Mouse (Mus musculus): ENCODE results near the gene Olfr1357. TPM values are rescaled to one million over a fixed set of nuclear protein-coding genes. Genes with fewer than 3 reads are reported as not detected.

The Olfr1357 gene
- polyA plus RNA-seq, 1 experiment = not detected

- no peak for DNase-seq (ENCODE audit: low spot score)
Measured at GRCm38 (mm10) chr10:78581121-78581520, 36.8 kb downstream of the Olfr1357 start.

DNA sequence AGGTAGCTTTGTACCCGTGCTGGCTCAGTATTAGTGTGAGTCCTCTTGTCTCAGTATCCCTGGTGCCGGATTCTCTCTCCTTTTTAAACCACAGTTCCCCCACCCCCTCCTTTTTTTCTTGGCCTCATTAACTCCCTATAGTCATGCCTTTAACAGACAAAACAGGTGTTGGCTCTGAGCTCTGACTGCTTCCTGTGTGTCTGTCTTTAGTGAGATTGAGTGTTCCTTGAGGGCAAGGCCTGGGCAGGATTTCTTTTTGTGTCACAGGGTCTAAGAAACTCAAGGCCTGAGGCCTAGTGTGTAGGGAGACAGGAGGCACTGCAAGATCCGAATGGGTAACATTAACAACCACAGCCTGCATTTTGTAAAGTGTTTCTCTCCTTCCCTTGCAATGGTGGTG lies 39.7 kb downstream of the Olfr1357 start:
- DNase-seq (ENCODE audit: low spot score) = no peak

- no peak for DNase-seq (ENCODE audit: low spot score)
Measured at GRCm38 (mm10) chr10:78576435-78577184, 41.3 kb downstream of the Olfr1357 start.

DNA sequence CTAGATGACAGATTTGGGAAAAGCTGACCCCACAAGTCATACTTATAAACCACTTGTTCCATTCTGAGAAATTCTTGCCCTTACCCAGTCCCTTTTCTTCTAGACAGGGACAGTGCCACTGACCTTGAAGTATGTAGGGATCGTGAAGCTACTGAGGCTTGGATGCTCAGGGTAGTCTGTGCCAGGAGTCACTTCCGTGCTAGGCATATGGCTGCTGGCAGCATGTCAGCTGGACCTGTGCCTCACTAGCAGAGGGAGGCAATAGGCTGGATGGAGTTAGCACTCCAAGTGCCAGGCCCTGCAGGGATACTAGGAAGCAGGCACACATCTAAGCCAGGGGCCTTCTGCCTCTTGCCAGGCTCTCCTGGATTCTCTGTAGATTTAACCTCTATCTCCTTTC lies 42.2 kb downstream of the Olfr1357 start:
- no peak for DNase-seq (ENCODE audit: low spot score)

- DNase-seq (ENCODE audit: low spot score) = no peak
Measured at GRCm38 (mm10) chr10:78575105-78575632, 42.7 kb downstream of the Olfr1357 start.

DNA sequence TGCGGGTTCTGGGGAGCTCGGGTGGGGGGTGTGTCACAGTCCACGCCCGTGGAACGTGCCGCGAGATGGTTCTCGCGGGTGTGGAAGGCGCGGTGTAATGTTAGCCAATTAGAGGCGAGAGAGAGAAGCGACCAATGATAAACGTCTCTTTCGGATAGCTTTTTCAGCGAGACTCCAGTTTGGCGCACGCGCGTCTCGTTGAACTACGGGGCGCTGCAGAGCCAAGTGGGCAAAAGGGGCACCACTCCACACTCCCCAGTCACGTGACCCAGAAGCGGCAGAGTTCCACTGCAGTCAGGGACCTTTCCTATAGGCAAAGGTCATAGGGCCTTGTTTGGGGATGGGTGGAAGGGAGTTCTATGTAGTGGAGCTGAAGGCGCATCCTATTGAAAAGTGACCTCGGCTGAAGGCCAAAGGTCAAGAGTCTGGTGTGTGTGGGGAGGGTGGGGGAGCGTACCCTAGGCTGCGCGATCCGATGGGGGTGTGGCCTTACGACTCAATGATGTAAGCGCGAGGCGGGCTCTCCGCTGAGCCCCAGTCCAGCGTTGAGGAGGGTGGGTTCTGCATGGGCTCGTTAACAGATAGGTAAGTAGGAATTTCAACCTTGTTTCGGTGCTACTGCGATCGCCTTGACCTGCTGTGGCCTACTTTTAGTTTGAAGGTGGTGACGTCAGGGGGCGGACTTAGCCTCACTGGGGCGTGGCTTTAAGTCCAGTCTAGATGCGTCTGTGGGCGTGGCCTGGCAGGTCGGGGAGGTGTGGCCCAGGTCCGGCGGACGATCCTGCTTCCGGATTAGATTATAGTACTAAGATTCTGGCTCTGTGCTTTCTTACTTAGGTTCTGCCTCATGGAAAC lies 43.4 kb downstream of the Olfr1357 start, which contains the start of gene Ilvbl:
Gene Ilvbl (plus strand): TSS at position 97 of the 855 bp plus-strand sequence.
- DNase-seq (ENCODE audit: low spot score) = peak; percentile 82

- no peak for DNase-seq (ENCODE audit: low spot score)
Measured at GRCm38 (mm10) chr10:78573226-78573625, 44.6 kb downstream of the Olfr1357 start.

- DNase-seq (ENCODE audit: low spot score) = no peak
Measured at GRCm38 (mm10) chr10:78570897-78571296, 47.0 kb downstream of the Olfr1357 start.

- no peak for DNase-seq (ENCODE audit: low spot score)
Measured at GRCm38 (mm10) chr10:78570416-78570815, 47.5 kb downstream of the Olfr1357 start.

GRCm38 (mm10) chr10:78569686-78570085 lies 48.2 kb downstream of the Olfr1357 start:
- no peak for DNase-seq (ENCODE audit: low spot score)

DNA sequence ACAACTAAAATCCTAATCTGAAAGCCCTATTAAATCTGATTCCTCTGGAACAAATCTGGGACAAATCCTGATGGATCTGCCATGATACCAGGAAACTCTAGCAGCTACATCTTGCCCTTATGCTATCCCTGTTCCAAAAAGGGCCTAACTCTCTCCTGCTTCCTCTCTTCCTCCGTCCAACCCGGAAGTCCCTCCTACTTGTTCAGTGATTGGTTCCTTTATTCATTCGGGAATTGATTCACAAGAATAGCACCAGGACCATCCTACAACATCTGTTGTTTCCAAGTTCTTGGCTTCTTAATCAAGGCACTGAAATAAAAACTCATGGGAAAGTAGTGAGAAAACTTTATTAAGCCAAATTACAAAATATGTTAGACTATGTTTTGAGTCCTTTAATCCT lies 48.7 kb downstream of the Olfr1357 start:
- DNase-seq (ENCODE audit: low spot score) = no peak

DNA sequence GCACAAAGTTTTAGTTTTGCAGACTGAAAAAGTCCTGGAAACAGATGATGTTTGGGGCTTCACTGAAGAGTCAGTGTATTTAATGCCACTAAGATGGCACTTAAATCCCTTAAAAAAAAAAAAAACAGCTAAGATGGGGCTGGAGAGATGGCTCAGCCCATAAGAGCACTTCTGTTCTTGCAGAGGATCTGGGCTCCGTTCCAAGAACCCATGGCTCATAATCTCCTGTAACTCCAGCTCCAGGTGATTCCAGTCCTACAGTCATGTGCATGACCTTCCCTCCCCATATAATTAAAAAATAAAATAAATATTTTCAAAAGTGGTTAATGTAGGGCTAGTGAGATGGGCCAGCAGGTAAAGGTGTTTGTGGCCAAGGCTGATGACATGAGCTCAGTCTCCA lies 52.8 kb downstream of the Olfr1357 start:
- no peak for DNase-seq (ENCODE audit: low spot score)

Other genes with a start within 250 kb of the Olfr1357 start
- gene Rrp1, start 205.0 kb downstream of the Olfr1357 start, polyA plus RNA-seq (2012; rRNA removed) = 149 and 195 TPM in 2 replicates
- gene Cstb, start 192.4 kb downstream of the Olfr1357 start, polyA plus RNA-seq (2012; rRNA removed) = 205 and 261 TPM in 2 replicates
- gene Pdxk, start 153.1 kb downstream of the Olfr1357 start, polyA plus RNA-seq (2012; rRNA removed) = 28.2 and 33.3 TPM in 2 replicates
- gene Olfr1358, start 100.6 kb downstream of the Olfr1357 start, polyA plus RNA-seq (2012; rRNA removed) = not detected in 2 replicates
- gene Ilvbl, start 43.7 kb downstream of the Olfr1357 start, polyA plus RNA-seq (2012; rRNA removed) = 32.3 and 38.6 TPM in 2 replicates
- 27.8 and 29.4 TPM in 2 replicates for gene Syde1, start 26.1 kb downstream of the Olfr1357 start, polyA plus RNA-seq (2012; rRNA removed)
- gene Casp14, start 100.2 kb upstream of the Olfr1357 start, polyA plus RNA-seq (2012; rRNA removed) = 0.09 TPM in 1 of 2 replicates, not detected in the other
- gene Ccdc105, start 135.0 kb upstream of the Olfr1357 start, polyA plus RNA-seq (2012; rRNA removed) = 0.03 TPM in 1 of 2 replicates, not detected in the other
- gene Slc1a6, start 162.4 kb upstream of the Olfr1357 start, polyA plus RNA-seq (2012; rRNA removed) = 1.3 and 1.4 TPM in 2 replicates
- gene Olfr1356, start 234.1 kb upstream of the Olfr1357 start, polyA plus RNA-seq (2012; rRNA removed) = not detected in 2 replicates

Data from urinary bladder, adult 2 months (tissue).